Mouse (Mus musculus) MEL (cell line): ENCODE measurements around the gene Gm14443.
"Not testable (repeated sequence)": the region's sequence is repeated elsewhere in the genome, so short reads cannot be mapped to it uniquely, and the experiment has no call there.

Experiments
- CHD1 ChIP-seq: IDR thresholded peaks from 2 replicates; pipeline ENCODE4 v1.6.1; 2012; ENCODE audit warnings: low read depth, mild to moderate bottlenecking, inconsistent platforms, low read length, improper control_type of control experiment
- CTCF ChIP-seq, 3 experiments: IDR thresholded peaks in 2 of 3; conservative IDR thresholded peaks in 1 of 3; 2 replicates each; pipeline ENCODE4 v1.5.1; 2011 to 2012; ENCODE audit warnings: low read length in 3 of 3, low read depth in 2 of 3, mild to moderate bottlenecking in 2 of 3, improper control_type of control experiment in 1 of 3, inconsistent platforms in 1 of 3, mixed read lengths in 1 of 3, moderate library complexity in 1 of 3; ENCODE audit not compliant: control insufficient read depth in 1 of 3, insufficient read depth in 1 of 3, poor library complexity in 1 of 3, severe bottlenecking in 1 of 3
- GATA1 ChIP-seq: IDR thresholded peaks from 2 replicates; pipeline ENCODE4 v1.6.1; 2011; ENCODE audit warnings: low read depth, low read length, improper control_type of control experiment
- TCF12 ChIP-seq: IDR thresholded peaks from 2 replicates; pipeline ENCODE4 v1.6.1; 2014; ENCODE audit warnings: low read depth, mild to moderate bottlenecking, inconsistent platforms, low read length, improper control_type of control experiment, moderate library complexity

DNA sequence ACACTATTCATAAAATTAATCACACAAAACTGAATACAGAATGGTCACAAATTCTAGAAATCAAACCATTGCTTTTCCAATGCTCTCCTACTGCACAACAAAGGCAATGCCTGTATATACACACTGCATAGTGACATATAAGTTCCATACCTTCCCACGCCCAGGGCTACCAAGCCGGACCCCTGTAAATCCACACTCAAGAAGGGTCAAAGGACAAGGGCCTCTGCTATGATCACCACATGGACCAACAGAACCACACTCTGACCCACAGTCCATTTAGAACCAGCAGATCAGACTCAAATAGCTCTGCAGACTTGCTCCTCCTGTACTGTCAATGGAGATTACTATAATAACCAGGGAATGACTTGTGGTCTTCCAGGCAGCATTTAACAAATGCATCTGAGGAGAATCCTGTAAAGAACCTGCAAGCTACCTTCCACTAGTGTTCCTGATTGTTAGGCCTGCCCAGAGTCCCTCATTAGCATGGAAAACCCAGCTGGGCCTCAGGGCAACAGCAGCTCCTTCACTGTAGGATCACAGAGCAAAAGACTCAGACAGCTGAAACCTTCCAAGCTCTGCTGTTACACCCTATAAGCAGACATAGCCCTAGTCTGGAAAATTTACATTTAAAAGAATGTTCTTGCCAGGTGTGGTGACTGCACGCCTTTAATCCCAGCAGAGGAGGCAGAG, 2.6 kb downstream of the Gm14443 start:
- TF ChIP-seq CTCF (IDR thresholded peaks at IDR 0.05 in 2 of 3, conservative IDR thresholded peaks at IDR 0.05 in 1 of 3; ENCODE audit: control insufficient read depth in 1 of 3, insufficient read depth in 1 of 3, low read depth in 2 of 3, low read length in 3 of 3, poor library complexity in 1 of 3, severe bottlenecking in 1 of 3); GATA1; CHD1; TCF12: not testable (repeated sequence)
